Mouse (Mus musculus) embryonic stem cell, embryonic (primary cell): ENCODE measurements around the gene Pou5f2.

Experiments used
- CTCF ChIA-PET, 4 experiments: fragments of 300-600 bp in 2 of 4; fragments of 350-600 bp in 2 of 4; sonication (Branson Sonifier 250); formaldehyde crosslinking; loops; one replicate each; lab custom pipeline; 2022; ENCODE audit warnings: inconsistent platforms in 2 of 4; lab: Charles Lee
- POLR2A ChIA-PET, 4 experiments: fragments of 300-600 bp in 2 of 4; fragments of 350-600 bp in 2 of 4; sonication (Branson Sonifier 250); formaldehyde crosslinking; loops; one replicate each; lab custom pipeline; 2022; ENCODE audit warnings: antibody characterized with exemption in 4 of 4, inconsistent platforms in 1 of 4; lab: Charles Lee

Pou5f2 gene

DNA sequence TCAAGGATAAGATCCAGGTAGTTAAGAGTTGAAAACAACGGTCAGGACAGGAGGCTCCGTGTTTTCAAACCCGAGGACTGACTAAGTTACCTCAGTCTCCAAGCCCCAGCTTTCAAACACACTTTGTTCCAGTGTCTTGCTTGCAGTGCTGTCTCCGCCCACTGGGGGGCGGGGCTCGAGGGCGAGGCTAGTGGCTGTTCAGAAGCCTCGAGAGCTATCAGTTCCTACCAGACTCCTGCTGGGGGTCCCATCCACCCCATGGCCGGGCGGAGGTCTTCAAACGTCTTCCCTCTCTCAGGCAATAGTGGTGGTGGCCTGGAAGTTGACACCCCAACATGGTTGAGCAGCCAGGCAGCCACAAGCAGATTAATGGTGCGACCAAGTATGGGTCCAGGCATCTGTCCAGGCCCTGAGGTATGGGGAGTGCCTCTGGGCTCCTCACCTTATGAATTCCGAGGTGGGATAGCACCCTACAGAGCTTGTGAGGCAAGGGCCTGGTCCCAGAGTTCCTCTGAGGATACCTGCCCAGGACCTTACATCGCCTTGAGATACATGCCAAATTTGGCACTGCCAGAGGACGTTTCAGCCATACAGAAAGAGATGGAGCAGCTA is at the start of gene Pou5f2:
Gene Pou5f2, plus strand, starts transcription at position 220 of the 612 bp plus-strand sequence.
- POLR2A ChIA-PET: interaction anchor here in 1 of 4 experiments (0.6 kb wide), 2 partner anchors 41 to 74 kb away, joined by 4 to 5 read pairs; no protein-coding TSS in a partner anchor

DNA sequence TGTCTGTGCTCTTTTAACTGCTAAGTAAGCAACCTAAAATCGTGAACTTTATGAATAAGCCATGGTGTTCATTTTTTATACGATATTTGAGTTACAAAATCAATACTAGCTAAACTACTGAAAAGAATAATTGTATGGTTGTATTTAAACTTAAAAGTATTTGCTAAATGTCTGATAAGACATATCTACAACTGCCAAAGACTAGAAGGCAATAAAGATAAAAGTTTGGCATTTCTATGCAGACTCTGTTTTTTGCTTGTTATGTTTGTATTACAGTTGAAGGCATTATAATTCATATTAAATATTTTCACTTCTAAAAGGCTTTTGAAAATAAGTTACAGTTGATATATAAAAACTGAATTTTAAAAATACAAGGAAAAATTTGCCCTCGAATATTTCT is 48.5 kb upstream of the Pou5f2 start:
- ChIA-PET CTCF (no interaction called here), POLR2A (no interaction called here)

More for the DNA sequence above, at the start of gene Pou5f2:
- CTCF ChIA-PET: interaction anchor here (0.5 to 1.2 kb wide), 11 partner anchors 12 to 700 kb away, joined by 3 to 7 read pairs (median 3); no protein-coding TSS in a partner anchor

DNA sequence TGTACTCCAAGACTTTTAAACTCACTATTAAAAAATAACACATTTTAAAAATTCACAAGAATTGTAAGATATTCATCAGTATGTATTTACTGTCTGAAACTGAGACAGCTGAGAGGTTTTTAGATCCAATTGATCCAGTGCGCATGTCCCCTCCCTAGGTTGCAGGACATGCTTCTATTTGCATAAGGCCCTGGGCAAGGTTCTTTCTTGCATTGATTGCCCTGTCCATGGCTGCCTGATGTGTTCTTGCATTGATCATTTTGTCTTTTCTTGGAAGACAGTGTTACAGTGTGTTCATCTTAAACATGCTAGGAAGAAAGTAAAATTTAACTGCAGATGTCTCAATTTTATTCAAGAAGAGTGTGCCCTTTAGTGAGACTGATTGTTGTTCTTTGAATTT is 47.6 kb upstream of the Pou5f2 start:
- CTCF ChIA-PET: interaction anchor here in 1 of 4 experiments (0.7 kb wide), 1 partner anchor 1028 kb away, joined by 3 read pairs; no protein-coding TSS in a partner anchor
- POLR2A ChIA-PET: no interaction called here

DNA sequence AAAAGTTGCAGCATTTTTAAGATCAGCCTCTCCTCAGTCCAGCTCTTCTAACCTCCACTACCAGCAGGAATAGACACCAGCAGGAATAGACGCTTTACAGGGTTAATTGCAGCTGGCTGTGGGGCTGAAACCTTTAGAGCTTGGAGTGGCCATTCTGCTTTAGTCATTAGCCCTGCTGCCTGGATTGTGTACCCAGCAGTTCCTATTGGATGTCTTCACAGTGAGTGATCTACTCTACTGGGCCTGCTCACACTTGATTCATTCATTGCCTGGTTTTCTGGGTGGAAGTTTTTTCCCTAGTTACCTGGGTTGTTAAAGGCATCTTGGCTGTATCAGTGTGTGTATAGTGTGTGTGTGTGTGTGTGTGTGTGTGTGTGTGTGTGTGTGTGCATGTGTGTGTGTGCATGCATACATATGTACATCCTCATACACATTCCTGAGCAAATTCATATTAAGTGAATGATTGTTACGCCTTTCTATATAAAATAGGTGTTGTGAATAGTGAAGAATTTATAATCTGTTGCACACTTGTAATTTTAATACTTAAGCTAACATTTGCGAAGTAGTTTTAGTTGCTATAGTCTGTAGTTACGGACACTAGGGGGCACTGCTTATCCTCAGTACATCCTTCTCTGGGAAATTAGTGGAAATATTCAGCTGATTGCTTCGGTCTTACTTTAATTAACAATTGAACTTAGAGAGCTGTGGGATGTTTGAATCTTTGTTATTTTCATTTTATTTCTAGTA is 42.4 kb upstream of the Pou5f2 start:
- CTCF ChIA-PET: interaction anchor here (0.6 to 1.9 kb wide), 16 partner anchors 9 to 1178 kb away, joined by 3 to 10 read pairs (median 3); no protein-coding TSS in a partner anchor
- POLR2A ChIA-PET: no interaction called here

DNA sequence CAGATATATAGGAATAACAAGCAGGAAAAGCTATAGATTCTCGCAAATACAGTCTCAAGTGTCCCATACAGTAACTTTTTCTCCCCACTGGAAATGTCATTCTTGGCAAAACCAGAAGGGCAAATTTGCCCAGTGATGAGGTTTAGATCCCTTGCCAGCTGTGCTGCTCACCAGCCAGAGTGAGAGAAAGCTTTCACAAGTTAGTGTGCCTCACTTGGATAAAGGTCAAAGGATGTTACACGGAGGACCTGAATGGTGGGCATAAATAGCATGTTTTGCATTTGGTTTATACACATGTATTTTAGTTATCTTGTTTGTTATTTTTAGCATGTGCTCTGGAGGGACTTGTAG is 41.9 kb upstream of the Pou5f2 start:
- POLR2A ChIA-PET: no interaction called here
- CTCF ChIA-PET: interaction anchor here (0.6 to 1.9 kb wide), 12 partner anchors 9 to 212 kb away, joined by 3 to 10 read pairs (median 3); no protein-coding TSS in a partner anchor

DNA sequence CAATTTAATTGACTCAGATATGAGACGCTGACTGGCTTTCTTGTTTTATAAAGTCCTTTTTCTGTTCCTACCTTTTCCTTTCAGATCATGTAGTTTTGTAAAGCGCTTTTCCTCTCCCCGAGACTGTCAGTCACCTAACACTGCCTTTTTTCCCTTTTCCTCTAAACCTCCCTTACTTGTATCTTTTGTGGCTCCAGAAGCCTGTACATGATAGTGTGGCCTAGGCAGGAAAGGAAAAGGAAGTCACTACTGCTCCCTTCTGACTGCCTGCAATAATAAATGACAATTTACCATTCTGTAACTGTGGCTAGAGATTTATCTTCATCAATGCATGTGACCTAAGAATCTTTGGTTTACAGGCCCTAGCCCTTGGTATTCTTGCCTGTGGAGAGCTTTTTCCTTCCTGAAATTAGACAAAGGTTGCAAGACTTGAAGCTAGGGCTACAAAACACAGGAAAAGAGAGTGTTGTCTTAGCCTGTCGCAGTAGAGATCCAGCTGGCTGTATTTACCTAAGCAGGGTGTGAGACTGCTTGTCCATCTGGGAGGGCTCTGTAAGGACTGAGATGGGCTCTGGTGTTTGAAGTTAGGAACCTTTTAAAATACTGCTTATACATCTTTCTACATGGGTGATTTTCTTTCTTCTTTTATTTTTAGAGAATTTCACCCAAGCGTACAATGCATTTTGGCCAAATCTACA is 33.4 kb upstream of the Pou5f2 start:
- POLR2A ChIA-PET: no interaction called here

DNA sequence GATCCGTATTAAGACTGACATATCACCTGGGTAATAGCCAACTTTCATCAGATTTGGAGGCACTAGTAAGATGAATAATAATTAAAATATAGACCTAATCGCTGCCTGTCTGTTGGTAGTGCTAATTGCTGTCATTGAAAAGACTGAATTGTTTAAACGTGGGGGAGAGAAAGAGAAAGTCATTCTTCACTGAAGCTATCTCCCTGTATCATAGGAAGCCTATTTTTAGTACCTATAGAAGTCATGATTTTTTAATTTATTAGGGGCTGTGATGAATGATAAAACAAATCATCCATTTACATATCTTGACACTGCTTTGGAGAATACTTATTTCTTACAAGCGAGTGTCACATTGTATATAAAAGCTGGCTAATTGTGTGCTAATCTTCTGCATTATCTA is 20.1 kb upstream of the Pou5f2 start:
- ChIA-PET POLR2A (no interaction called here), CTCF (no interaction called here)

More for the DNA sequence above, 33.4 kb upstream of the Pou5f2 start:
- CTCF ChIA-PET: interaction anchor here in 1 of 4 experiments (1.0 kb wide), 1 partner anchor 9 kb away, joined by 5 read pairs; no protein-coding TSS in a partner anchor

DNA sequence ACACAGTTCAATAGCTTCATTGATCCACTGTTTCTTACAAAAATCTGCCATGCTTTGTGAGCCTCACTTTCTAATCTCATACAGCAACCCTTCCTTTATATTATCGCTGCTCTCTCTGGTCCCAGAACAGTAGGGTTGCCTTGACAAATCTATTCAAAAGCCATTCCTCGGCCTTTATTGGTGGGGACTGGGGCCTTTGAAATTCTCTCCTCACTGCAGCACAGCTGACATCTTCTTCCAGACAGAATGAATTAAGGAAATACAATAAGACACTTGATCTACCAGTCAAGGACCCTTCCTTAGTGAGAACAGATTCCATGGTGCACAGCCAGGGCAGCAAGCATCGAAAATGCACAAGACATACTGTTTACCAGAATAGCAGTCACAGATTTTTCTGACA is 19.4 kb upstream of the Pou5f2 start:
- POLR2A ChIA-PET: no interaction called here
- CTCF ChIA-PET: no interaction called here

DNA sequence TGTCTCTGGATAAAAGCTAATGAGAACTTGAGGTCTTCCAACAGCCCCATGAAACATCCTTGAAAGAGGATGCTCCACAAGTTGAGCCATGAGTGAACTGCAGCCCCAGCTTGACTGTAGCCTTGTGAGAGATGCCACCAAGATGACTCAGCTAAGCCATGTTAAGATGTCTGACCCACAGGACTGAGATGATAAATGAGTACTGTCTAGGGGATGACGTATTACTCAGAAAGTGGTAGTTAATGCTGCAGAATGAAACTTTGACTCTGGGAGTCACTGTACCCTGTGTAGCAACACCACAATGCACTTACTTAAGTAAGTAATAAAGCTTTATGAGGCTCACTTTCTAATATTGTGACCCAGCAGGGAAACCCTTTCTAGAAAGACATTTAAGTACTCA is 14.5 kb upstream of the Pou5f2 start:
- POLR2A ChIA-PET: no interaction called here
- CTCF ChIA-PET: interaction anchor here in 1 of 4 experiments (1.5 kb wide), 1 partner anchor 14 kb away, joined by 7 read pairs; the partner anchor contains the start of gene Pou5f2

DNA sequence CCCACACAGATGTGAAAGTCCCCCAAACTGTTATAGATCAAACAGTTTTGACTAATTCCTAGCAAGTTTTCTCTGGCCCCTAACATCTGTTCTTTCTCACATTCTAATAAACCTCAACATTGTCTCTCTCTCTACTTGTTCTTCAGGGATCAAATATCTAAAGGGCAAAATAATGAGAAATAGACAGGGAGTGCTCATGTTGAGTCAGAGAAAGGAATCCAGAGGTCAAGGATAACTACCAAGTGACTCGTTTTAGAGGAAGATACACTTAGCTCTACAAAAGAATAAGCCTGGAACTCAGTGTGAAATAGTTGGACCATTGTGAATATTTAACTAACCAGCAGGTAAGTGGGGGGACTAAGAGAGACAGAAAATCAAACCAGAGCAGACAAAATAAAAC is 8.1 kb downstream of the Pou5f2 start:
- ChIA-PET POLR2A (no interaction called here), CTCF (no interaction called here)

DNA sequence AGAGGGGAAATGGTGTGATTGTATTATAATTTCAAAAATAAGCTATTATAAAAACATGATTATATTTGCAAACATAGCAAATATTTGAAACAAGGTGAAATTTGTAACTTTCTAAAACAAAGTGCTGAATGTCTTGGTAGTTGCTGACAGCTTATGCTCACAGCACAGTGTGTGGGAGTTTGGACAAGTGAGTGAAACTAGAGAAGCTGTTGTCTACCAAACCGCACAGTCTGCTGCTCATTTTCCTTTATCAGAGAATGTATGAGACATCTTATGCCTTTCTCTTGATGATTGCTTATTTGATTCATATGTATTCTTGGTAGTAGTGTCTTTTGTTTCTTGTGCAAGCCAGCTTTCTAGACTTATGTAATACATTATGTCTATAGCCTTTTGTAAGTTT is 12.5 kb downstream of the Pou5f2 start:
- ChIA-PET CTCF (interaction anchor here in 1 of 4 experiments (0.9 to 1.1 kb wide), 2 partner anchors 13 to 55 kb away, joined by 3 to 4 read pairs; partner anchors contain the start of gene Pou5f2), POLR2A (no interaction called here)

DNA sequence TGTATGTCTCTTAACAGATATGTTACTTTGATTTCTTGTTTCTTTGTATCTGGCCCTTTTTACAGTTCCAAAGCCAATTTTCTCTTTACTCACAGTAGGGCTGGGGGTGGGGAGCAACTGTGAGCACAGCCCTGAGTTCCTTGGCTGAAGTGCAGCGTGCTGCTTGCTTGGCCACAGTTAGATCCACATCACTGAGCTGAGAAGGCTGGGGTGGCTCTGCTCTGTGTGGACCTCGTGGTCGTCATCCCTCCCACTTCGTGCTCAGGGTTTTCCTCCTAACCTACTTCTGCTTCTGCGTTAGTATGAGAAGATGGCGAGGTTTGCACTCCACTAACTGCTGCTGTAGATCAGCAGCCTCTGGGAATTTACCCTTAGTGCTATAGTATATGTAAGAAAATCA is 18.5 kb downstream of the Pou5f2 start:
- CTCF ChIA-PET: no interaction called here

DNA sequence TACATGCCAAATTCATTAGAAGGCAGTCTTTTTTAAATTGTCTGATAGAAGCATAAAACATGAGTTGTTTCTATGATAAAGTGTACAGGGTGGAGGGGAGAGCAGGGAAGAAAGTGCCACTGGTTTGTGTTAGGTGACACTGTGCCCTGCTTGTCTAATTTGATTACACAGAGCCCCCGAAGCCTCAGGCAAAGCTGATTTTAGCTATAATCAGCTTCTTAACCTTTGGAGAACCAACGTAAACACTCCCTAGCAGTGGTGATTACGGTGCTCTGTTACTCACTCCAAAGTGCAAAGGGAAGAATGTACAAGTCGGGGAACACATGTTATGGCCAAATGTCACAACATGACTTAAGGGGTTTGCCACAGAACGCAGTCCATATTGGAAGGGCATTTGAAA is 20.4 kb downstream of the Pou5f2 start:
- POLR2A ChIA-PET: no interaction called here
- CTCF ChIA-PET: no interaction called here

More for the DNA sequence above, 18.5 kb downstream of the Pou5f2 start:
- POLR2A ChIA-PET: no interaction called here
